Mouse (Mus musculus): ENCODE data around the gene Dock10.
"Not testable (repeated sequence)": the region's sequence is repeated elsewhere in the genome, so short reads cannot be mapped to it uniquely, and the experiment has no call there.

The Dock10 gene

DNA sequence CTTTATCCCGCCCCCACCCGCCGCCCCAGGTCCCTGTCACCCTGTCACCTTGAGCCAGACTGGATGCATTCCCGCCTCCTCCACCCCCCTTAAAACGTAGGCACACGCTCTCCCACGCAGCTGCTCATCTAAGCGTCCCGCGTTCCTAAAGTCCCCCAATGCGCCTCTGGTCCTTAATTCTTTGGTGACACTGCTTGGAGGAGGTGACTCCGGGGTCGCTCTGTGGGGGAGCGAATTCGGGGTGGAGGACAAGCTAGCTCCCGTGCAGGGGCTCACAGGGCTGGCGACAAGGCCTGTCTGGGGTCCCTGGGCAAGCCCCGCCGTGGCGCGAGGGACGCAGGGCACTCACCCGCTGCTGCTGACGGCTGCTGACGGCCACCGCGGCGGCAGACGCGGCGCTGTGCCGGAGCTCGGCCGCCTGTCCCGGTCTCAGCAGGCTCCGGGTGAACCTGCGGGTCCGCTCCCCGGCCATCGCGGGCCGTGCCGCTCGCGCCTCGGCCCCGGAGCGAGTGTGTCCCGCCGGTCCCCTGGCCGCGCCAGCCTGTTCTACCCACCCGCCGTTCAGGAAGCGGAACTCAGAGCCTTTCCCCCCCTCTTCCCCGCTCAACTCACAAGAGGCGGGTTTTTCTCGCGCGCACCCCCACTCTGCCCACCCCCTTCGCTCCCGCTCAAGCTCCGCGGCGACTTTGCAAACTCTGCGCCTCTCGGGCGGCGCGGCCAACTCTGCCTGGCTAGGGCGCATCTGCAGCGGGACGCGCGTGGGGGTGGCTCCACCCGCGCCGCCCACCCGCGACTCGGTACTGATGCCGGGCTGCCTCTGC lies at the start of gene Dock10:
Gene Dock10, minus strand, starts transcription at position 551 of the 821 bp plus-strand sequence.
- peak; percentile 79 to 80 for DNase-seq (ENCODE audit: low spot score in 2 of 2)

DNA sequence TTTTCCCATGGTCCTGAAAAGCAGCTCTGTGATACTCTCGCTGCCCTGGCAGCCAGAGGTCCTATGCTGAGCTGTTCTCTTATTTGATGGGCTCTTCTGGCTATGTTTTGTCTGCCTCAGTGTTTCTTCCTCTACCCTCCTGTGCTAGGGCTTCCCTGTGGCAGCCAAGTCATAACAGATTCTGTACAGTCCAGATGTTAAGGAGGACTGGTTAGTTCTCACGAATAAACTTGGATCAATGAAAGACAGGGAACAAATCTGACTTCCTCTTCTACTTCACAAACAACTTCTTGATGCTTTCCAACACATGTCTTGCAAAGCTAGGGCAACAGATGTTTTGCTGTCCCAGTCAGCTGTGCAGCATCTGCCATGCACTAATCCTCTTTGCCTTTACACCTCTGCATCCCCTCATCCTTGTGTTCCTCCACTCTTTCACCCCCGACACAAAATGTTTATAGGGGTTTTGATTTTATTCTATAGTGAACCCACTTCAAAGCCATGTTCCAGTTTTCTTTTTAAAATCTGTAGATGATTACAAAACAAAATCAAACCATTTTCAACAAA lies 48.6 kb upstream of the Dock10 start:
- no peak for DNase-seq (ENCODE audit: low spot score in 2 of 2)

DNA sequence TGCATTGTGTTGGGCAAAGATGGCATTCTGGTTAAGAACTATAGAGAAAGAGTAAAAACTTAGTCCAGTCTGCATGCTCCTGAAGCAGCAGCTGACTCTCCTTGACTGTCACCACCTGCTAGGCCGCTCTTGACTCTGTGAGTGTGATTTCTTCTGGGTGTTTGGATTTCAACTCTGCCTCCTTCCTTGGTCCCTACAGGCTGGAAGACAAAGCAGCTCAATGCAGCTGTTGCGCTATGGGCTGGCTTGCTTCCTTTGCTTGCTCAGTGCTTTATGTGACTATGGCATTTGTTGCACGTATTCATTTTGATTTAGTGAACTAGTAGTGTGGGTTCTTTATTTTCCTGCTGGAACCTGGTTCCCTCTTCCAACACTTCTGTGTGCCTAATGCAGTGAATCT lies 43.7 kb upstream of the Dock10 start:
- DNase-seq (ENCODE audit: low spot score in 2 of 2) = no peak

DNA sequence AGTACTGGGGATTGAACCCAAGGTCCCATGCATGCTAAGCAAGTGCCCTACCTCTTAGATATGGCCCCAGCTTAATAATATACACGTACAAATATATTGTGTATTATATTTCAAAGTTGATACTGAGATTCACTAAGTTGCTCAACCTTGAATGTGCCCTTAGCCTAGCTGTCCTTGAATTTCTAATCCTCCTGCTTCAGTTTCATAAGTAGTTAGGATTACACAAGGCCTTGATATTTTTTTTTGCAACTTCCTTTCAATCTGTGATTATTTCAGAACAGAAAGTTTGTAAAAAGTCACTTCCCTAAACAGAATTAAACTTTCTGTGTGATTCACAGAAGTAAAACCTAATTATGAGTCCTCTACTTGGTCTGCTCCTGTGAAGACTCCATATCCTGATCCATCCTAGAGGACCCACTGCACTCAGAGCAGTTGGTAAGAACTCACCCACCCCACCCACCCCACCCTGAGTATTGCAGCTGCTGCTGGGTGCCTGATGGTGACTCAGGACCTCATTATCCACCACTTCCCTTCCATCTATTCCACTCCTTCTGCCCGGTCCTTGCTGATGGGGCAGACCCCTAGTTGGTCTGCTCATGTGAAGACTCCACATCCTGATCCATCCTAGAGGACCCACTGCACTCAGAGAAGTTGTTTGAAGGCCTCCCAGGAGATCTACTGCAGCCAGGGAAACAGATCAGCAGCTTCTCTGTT lies 26.9 kb upstream of the Dock10 start:
- DNase-seq (ENCODE audit: low spot score in 2 of 2) = no peak

DNA sequence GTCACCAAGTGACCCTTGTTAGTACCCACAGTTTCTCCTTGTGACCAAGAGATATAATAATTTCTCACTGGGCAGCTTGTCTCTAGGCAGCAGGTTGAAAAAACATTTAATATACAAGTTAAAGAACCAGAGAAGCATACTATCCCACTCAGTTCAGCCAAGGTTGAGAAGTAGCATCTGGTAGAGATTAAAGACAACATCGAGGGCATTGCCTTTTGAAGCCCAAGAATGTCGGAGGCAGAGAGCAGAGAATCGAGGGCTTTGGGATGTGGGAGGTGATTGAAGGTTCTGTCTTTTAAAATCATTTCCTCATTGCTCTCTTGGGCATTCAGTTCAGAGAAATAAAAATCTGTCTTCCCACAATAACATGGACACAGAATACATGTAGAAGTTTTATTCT lies 25.8 kb upstream of the Dock10 start:
- DNase-seq (ENCODE audit: low spot score in 2 of 2) = no peak

DNA sequence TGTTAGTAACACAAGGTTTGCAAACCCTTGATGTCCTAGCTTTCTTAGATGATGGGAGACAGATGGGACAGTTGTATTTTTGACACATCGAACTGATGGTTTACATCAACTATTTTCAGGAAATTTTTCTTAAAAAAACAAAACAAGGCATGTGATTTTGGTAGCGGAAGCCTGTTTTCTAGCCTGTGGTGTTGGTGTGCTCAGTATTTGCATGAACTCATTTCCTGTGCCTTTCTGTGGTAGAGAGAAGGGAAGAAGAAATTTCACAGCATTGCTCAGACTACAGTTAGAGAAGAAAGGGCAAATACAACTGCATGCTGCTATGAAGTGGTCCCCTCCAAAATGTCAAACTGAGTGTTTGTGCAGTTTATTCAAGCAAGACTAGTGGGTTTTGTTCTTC lies 7.2 kb upstream of the Dock10 start:
- DNase-seq (ENCODE audit: low spot score in 2 of 2) = peak; percentile 32 to 38

DNA sequence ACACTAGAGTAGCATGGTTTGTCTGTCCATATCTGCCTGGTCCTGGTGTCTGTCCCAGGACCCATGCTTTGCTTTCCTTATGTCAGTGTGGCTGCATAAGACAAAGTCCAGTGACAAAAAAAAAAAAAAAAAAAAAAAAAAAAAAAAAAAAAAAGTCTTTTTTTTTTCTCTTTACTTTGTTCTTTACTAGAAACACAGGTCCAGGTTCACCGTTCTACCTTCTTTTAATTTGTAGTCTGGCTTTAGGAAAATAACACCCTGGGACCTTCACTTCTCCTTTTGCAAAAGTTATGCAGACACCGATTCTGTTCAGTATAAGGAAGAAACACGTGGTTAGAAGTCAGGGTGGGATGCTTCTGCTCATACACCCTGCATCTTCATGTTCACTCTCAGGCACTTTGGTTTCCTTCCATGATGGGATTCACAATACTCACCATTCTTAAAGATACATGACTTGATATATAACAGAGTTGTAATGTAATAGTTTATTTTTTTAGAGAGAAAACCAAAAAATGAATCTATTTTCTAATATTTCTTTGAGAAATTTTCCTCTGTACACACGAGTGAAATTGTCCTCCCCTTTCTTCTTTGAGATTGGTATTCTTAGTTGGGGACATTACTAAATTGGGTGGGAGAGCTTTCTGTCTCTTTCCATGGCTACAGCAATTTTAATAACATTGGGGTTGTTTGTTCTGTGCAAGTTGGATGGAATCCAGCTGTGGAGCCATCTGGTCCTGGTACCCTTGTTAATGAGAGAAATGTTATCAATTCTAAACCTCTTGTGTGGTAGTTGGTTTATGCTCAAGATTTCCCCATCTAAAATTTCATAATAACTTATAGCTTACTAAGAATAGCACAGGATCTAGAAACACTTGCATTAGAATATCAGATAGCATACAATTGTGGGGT lies 5.0 kb upstream of the Dock10 start:
- DNase-seq (ENCODE audit: low spot score in 2 of 2) = no peak

DNA sequence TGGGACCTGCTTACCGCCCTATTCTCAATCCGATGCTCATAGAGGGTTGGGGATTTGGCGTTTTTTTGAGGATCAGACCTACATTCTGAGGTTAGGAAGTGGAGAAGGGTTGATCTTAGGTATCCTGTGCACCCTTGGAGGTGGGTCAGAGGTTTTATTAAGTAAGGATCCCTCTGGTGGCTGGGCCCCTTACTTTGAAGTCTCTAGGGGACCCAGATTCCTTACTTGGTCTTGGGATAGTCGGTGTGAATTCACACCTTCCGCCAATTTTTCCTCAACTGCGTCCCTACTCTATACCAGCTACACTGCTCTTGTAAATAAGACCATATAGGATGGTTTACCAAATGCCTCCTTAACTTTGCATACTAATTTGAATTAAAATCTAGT lies 464 bp upstream of the Dock10 start:
- no peak for DNase-seq (ENCODE audit: low spot score in 2 of 2)

DNA sequence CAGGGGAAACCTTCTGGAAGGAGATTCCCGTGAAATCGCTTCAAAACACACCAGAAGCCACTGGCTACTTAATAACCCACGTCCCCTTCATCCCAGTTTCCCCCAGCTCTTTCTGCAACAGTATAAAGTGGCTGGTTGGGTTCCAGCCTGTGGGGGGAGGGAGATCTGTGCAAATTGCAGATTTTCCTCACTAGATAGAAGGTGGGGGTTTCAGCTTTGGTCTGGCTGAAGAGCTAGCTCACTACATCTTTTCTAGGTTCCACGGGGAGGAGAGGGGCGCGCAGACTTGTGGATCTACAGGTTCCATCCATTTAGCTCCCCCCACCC lies 714 bp downstream of the Dock10 start:
- no peak for DNase-seq (ENCODE audit: low spot score in 2 of 2)

DNA sequence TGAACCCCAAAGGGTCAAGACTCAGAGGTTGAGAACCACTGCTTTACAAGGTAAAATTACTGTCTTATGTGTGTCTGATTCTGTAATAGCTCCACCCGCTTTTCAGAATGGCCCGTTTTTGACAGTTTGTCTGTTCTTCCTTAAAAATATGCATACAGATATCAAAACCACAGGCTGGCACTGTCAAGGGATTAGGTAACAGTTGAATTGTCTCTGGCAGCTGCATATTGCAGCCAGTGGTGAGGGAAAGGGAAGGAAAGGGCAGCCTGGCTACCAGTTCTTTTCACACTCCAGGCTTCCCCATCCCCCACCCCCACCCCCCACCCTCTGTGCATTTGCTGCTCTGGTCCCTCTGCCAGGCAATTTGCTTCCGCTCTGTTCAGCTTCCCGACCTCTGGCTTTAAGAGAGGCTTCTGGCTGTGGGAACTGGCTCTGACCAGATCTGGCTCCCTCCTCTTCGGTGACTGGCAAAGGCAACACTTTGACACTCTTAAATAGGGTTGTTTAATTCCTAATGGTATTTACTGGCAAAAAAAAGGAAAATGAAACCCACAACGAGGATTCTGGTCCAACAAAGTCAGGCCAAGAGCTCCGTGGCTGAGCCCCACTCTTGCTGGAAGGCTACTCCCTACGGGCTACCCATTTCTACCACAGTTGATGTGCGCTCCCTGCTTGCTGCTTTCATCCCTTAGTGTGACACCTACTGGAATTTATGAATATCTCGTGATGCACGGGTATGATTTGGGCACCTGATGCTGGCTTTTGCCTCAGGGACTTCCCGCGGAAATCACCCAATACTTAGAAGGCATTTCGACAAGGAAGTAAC lies 1.3 kb downstream of the Dock10 start:
- DNase-seq (ENCODE audit: low spot score in 2 of 2) = peak; percentile 64 to 68

DNA sequence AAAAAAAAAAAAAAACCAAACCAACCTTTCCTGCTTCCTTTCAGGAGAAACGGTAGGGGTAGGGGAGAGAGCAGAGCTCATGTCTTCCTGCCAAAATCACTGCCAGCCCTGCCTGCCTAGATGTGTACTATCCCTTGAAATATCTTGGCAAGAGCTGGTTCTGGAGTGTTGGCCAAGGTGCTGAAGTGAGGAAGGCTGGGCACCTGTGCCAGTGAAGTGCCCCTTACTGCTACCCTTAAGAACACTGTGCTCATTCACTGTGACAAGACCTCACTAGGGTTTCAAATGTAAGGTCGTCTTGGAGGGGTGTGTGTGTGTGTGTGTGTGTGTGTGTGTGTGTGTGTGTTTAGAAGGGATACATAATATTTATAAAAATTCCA lies 2.3 kb downstream of the Dock10 start:
- no peak for DNase-seq (ENCODE audit: low spot score in 2 of 2)

DNA sequence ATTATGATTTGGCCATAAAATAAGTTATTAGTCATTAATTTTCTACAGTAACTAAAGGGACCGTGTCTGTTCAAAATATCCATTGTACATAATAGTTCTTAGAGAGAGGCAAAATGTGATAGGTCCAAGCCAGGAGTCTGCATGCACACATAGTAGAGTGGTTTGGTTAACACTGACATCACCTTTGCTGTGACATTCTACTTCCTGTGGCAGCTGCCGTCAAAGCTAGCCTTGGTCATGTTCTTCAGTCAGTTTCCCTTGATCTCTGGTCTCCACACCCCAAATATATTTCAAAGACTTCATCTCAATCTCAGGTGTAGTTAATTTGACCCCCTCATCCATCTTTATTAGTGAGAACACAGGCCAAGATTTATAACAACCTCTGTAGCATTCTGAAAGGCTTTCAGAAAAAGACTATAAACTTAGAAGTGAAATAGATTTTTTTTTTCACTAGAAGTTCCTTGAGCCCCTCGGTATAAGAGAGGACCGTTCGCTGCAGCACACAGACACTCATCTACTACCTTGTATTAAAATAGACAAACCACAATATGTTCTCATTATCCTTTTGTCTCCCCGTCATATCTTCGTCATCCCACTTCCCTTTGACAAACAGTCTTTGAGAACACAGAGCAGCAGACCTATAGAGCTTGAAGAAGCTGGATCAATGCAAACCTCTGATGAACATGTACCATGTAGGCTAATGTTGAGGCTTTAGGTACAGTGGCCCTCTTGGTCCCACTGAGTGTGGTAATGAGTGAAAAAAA lies 2.8 kb downstream of the Dock10 start:
- peak; percentile 57 to 71 for DNase-seq (ENCODE audit: low spot score in 2 of 2)

DNA sequence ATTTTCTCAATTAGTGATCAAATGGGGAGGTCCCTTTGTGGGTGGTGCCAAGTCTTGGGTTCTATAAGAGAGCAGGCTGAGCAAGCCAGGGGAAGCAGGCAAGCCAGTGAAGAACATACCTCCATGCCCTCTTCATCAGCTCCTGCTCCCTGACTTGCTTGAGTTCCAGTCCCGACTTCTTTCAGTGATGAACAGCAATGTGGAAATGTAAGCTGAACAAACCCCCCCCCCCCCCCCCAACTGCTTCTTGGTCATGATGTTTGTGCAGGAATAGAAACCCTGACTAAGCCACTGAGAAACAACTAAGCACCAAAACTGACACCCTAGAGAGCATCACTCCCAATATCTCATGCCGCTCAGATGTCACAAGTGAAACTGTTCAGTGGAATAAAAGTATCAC lies 9.2 kb downstream of the Dock10 start:
- DNase-seq (ENCODE audit: low spot score in 2 of 2) = not testable (repeated sequence)

DNA sequence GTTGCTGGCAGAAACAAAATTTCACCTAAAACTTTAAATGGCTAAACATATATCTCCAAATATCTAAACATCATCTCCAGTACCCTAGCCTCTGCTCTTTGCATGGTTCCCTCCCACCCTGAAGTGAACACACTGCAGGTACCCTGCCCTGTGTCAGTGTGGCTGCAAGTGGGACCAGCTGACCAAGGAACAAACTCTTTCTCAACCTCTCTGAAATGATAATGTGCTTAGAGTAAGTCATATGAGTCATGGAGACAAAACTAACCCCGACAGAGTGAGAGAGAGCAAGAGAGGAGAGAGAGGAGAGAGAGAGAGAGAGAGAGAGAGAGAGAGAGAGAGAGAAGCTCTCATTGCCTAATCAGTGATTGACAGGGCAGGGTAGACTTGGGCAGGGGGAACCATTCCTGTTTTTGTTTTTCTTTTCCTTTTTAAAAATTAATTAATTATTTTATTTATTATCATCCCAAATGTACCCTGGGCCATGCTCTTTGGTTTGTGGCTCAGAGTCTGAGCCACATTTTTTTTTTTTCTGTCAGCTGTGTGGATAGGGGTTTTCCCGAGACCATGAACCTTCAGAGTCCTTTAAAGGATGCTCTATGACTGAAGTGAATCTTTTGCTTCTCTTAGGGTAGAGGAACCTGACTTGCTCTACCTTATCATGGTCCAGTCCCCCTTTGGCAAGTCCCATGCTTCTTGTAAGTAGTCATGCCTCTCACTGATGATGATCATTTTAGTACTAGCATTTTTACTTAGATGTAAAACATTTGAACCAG lies 11.4 kb downstream of the Dock10 start:
- DNase-seq (ENCODE audit: low spot score in 2 of 2) = peak; percentile 32 to 49

DNA sequence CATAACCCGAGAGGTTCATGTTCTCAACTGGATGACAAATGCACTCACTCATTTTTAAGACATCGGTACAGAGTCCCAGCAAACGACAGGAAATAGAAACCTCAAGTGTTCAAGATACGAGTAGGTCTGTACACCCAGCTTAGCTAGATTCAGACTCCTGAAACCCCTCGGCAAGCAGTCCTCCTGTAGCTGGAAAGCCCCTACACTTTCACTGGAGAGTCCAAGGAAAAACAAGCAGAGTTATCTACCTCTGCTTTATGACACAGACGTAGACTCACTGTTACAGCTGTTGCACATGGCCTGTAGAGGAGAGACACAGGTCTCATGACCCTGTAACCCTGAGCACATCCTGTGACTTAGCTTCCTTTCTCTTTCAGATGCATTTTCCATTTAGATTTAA lies 12.1 kb downstream of the Dock10 start:
- DNase-seq (ENCODE audit: low spot score in 2 of 2) = peak; percentile 57 to 65

DNA sequence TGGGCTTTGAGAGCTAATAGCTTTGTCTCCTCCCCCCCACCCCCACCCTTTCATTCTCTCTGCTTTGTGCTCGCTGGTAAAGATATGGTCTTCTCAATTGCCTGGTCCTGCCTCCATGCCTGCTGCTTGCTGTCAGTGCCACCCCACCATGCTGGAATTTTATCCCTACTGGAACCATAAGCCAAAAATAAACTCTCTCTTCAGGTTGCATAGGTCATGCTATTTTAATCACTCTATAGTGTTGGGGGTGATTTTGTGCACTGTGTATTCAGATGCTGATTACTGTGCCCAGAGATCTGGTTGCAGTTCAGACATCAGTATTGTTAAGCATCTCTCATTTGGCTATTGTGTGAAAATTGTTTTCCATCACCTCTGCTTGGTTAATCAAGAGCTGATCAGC lies 18.9 kb downstream of the Dock10 start:
- no peak for DNase-seq (ENCODE audit: low spot score in 2 of 2)

DNA sequence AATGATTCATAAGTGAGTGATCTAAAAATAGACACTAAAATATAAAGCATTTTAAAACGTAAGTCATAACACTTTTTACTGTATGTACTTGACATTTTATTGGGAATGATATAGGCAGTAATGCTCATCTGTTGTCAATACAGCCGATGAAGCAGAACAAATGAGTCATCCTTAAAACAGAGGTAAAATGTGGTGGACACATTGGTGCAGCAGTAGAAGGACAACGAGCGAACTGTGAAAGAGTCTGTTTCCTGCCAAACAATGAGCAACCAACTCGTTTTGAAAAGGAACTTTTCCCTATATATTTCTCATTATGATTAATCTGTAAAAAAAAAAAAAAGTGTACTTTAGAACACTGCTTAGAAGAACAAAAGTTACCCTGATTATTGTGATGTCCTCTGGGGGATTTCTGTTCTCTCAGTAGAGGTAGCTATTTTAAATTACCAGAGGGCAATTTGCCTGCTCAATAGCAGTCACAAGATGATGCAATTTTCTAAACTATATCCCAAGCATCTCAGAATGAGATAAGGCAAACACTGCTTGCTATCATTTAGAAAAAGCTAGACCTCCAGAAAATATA lies 20.4 kb downstream of the Dock10 start:
- no peak for DNase-seq (ENCODE audit: low spot score in 2 of 2)

DNA sequence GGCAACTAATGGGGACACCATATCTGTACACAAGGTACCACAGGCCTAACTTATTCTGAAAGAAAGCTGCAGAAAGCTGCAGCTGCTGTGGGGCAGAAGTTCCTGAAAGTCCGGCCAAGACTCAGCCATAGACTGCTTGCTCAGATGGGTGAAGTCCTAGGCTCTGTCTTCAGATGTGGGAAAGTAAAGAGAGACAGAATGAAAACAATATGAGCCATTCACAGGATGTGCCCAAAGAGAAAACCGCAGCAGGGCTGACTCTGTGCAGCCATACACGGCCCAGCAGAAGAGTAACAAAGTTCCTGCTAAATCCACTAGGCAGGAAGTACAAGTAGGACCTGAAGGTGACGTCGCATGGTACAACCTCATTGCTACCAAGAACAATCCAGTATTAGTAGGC lies 27.7 kb downstream of the Dock10 start:
- DNase-seq (ENCODE audit: low spot score in 2 of 2) = peak; percentile 45 to 58

DNA sequence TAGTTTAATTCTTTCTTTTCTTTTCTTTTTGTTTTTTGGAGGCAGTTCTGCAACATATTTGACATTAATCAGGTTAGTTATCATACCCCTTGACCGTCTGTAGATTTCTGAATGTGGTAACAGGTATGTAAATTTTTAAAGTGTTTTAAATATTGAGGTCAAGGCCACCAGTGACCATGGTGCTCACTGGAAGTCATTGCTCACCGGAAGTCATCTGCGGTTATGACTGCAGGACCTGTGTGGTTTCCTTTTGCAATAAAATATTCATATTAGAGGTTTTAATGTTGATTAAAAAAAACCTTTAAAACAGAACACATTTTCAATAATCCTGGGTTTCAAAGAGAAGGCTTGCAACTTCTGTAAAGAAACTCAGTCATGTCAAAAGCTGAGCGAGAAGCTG lies 28.2 kb downstream of the Dock10 start:
- peak; percentile 21 to 60 for DNase-seq (ENCODE audit: low spot score in 2 of 2)

Data from natural killer cell, adult 2 months (primary cell).